Mouse (Mus musculus) erythroblast, embryonic 14.5 days (primary cell): ENCODE measurements around the gene Dock6. TPM values are rescaled to one million over a fixed set of nuclear protein-coding genes. Genes with fewer than 3 reads are reported as not detected.

Experiments
- H3K27me3 ChIP-seq: 2 replicates; pipeline ENCODE4 v1.6.1; 2012; ENCODE audit warnings: inconsistent platforms; ENCODE audit not compliant: control insufficient read depth
- H3K36me3 ChIP-seq: 2 replicates; pipeline ENCODE4 v1.6.1; 2012; ENCODE audit warnings: mild to moderate bottlenecking, inconsistent platforms; ENCODE audit not compliant: control insufficient read depth
- H3K4me1 ChIP-seq: 2 replicates; pipeline ENCODE4 v1.6.1; 2012; ENCODE audit warnings: inconsistent platforms; ENCODE audit not compliant: control insufficient read depth
- H3K4me3 ChIP-seq: replicated peaks from 2 replicates; pipeline ENCODE3; 2012; ENCODE audit warnings: moderate library complexity, mild to moderate bottlenecking, inconsistent platforms
- H3K9me3 ChIP-seq: 2 replicates; pipeline ENCODE4 v1.6.1; 2012; ENCODE audit warnings: low read length, inconsistent platforms, mixed read lengths; ENCODE audit not compliant: control insufficient read depth
- GATA1 ChIP-seq: IDR thresholded peaks from 2 replicates; pipeline ENCODE4 v1.6.1; 2012; ENCODE audit warnings: low read length, inconsistent platforms, mixed read lengths
- TAL1 ChIP-seq: IDR thresholded peaks from 3 replicates; pipeline ENCODE4 v1.6.1; 2012; ENCODE audit warnings: low read length, inconsistent platforms, mixed read lengths
- polyA plus RNA-seq: library from polyadenylated mRNA; stranded (reverse); fragments of >175 nt; gene quantifications from 2 replicates; pipeline ENCODE4 v1.2.3, GENCODE M21; 2012

Dock6 gene
- polyA plus RNA-seq, 1 experiment: 0.06 TPM

- no peak overlapping the region for H3K4me3 ChIP-seq
- no peaks in the 10 kb centered on the region; the same call in 1 of the 2 replicates for H3K36me3 ChIP-seq
- H3K27me3 ChIP-seq: no peaks in the 10 kb centered on the region
- no peak for TF ChIP-seq GATA1
- no peak for TF ChIP-seq TAL1
- no peaks in the 10 kb centered on the region for H3K4me1 ChIP-seq
- H3K9me3 ChIP-seq: no peaks in the 10 kb centered on the region
Observed at GRCm38 (mm10) chr9:21803986-21804644, 48.3 kb downstream of the Dock6 start.

- TF ChIP-seq TAL1 (no peak), GATA1 (no peak)
- H3K27me3 ChIP-seq: peaks cover 23% of the 10 kb centered on the region
- peaks cover 15% of the 10 kb centered on the region for H3K4me1 ChIP-seq
Observed at GRCm38 (mm10) chr9:21801591-21801990, 50.8 kb downstream of the Dock6 start.

GRCm38 (mm10) chr9:21801121-21801520, 51.3 kb downstream of the Dock6 start:
- H3K4me3 ChIP-seq: no peak overlapping the region
- peaks cover 26% of the 10 kb centered on the region for H3K27me3 ChIP-seq
- H3K36me3 ChIP-seq: no peaks in the 10 kb centered on the region; the same call in 1 of the 2 replicates
- TF ChIP-seq GATA1 (no peak), TAL1 (no peak)
- peaks cover 15% of the 10 kb centered on the region for H3K4me1 ChIP-seq
- H3K9me3 ChIP-seq: no peaks in the 10 kb centered on the region

More at GRCm38 (mm10) chr9:21801591-21801990, 50.8 kb downstream of the Dock6 start:
- Histone ChIP-seq H3K9me3 (no peaks in the 10 kb centered on the region), H3K4me3 (no peak overlapping the region), H3K36me3 (no peaks in the 10 kb centered on the region; the same call in 1 of the 2 replicates)

GRCm38 (mm10) chr9:21799010-21799350, 53.5 kb downstream of the Dock6 start:
- Histone ChIP-seq H3K27me3 (peaks cover 27% of the 10 kb centered on the region), H3K9me3 (no peaks in the 10 kb centered on the region), H3K36me3 (peaks cover 6% of the 10 kb centered on the region; the same call in 1 of the 2 replicates), H3K4me1 (peaks cover 15% of the 10 kb centered on the region), H3K4me3 (peak overlapping the region; percentile 67)
- TF ChIP-seq TAL1 (no peak), GATA1 (no peak)

- H3K36me3 ChIP-seq: peaks cover 11% of the 10 kb centered on the region
- peaks cover 27% of the 10 kb centered on the region for H3K27me3 ChIP-seq
- H3K9me3 ChIP-seq: peaks cover 2% of the 10 kb centered on the region; the same call in 1 of the 2 replicates
- H3K4me1 ChIP-seq: peaks cover 15% of the 10 kb centered on the region
- TF ChIP-seq TAL1 (no peak), GATA1 (no peak)
- H3K4me3 ChIP-seq: peak within 1 kb of the TSS; percentile 67
Observed at GRCm38 (mm10) chr9:21798345-21799009, 54.0 kb downstream of the Dock6 start, which contains the start of gene Kank2. TSS of gene Kank2 (minus strand) at chr9:21798744.

- peaks cover 15% of the 10 kb centered on the region for H3K4me1 ChIP-seq
- H3K9me3 ChIP-seq: peaks cover 3% of the 10 kb centered on the region; the same call in 1 of the 2 replicates
- H3K36me3 ChIP-seq: peaks cover 12% of the 10 kb centered on the region
- H3K27me3 ChIP-seq: peaks cover 27% of the 10 kb centered on the region
- H3K4me3 ChIP-seq: peak overlapping the region; percentile 67
- TF ChIP-seq TAL1 (no peak), GATA1 (no peak)
Observed at GRCm38 (mm10) chr9:21797921-21798344, 54.5 kb downstream of the Dock6 start.

GRCm38 (mm10) chr9:21796919-21797318, 55.5 kb downstream of the Dock6 start:
- TF ChIP-seq GATA1 (no peak), TAL1 (no peak)
- peaks cover 3% of the 10 kb centered on the region; the same call in 1 of the 2 replicates for H3K9me3 ChIP-seq
- H3K4me3 ChIP-seq: no peak overlapping the region
- H3K27me3 ChIP-seq: peaks cover 27% of the 10 kb centered on the region
- H3K36me3 ChIP-seq: peaks cover 15% of the 10 kb centered on the region
- H3K4me1 ChIP-seq: peaks cover 15% of the 10 kb centered on the region

- Histone ChIP-seq H3K9me3 (peaks cover 3% of the 10 kb centered on the region; the same call in 1 of the 2 replicates), H3K36me3 (peaks cover 19% of the 10 kb centered on the region), H3K4me1 (peaks cover 15% of the 10 kb centered on the region), H3K4me3 (no peak overlapping the region), H3K27me3 (peaks cover 27% of the 10 kb centered on the region)
- TF ChIP-seq TAL1: no peak
- TF ChIP-seq GATA1: no peak
Observed at GRCm38 (mm10) chr9:21796259-21796658, 56.2 kb downstream of the Dock6 start.

- Histone ChIP-seq H3K36me3 (peaks cover 19% of the 10 kb centered on the region), H3K9me3 (peaks cover 3% of the 10 kb centered on the region; the same call in 1 of the 2 replicates), H3K4me3 (no peak overlapping the region), H3K27me3 (peaks cover 27% of the 10 kb centered on the region), H3K4me1 (peaks cover 15% of the 10 kb centered on the region)
- TF ChIP-seq TAL1 (no peak), GATA1 (no peak)
Observed at GRCm38 (mm10) chr9:21795579-21795978, 56.9 kb downstream of the Dock6 start.
